Mouse (Mus musculus) liver, embryonic 14 days (tissue): Measurements from ENCODE around the gene Cyp4f16. TPM values are rescaled to one million over a fixed set of nuclear protein-coding genes. Genes with fewer than 3 reads are reported as not detected.

Experiments
- polyA plus RNA-seq: library from polyadenylated mRNA; depleted of rRNA; stranded (reverse); fragments of >200 nt; gene quantifications from 2 replicates; pipeline ENCODE4 v1.2.3, GENCODE M21; 2012; rRNA removed

Cyp4f16 gene
- 2.2 and 2.8 TPM in 2 replicates for polyA plus RNA-seq

GRCm38 (mm10) chr17:32536051-32536866 lies at the start of gene Cyp4f16:
TSS of gene Cyp4f16 (plus strand) at chr17:32536558.

DNA sequence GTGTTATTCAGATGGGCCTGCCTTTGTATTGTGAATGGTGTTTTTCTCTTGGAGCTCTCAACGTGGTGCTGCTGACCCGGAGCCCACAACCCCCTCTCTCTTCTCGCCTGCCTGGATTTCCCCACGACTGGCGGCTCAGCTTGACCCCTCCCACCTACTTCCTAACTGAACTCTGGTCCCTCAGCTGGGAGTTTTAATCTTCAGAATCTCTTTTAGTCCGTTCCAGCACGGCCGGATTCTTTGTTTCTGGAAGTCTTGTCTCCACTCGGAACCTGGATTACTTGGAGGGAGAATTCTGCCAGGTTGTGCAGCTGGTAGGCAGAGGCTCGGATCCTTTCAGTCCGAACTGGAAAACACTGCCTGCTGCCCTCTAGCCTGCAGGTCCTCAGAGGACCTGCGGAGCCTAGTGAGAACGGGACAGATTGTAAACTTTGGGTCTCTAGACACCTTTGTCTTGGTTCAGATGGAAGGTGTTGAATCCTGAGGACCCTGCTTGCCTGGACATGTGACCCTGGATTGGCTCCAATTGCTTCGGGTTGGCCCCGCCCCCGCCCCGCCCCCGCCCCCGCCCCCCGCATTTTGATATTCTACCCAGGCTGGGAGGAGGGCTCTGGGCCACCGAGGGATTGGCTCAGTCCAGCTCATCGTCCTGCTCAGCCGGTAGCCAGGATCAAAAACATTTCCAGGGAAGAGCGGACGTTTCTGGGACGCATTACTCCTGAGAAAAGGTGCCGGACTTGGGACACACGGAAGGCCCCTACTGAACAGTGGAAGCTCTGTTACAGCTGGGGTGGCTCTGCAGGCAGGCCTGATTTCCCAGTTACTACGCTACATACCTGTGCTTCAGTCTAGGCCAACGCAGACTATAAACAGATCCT lies 30.3 kb upstream of the Cyp4f16 start, which contains the start of gene Cyp4f17:
Gene Cyp4f17, plus strand, starts transcription at position 200 of the 878 bp plus-strand sequence.

Other genes with a start within 250 kb of the Cyp4f16 start
- gene Akap8, start 215.3 kb upstream of the Cyp4f16 start, polyA plus RNA-seq = 28.0 and 31.0 TPM in 2 replicates
- gene Akap8l, start 186.0 kb upstream of the Cyp4f16 start, polyA plus RNA-seq = 34.6 and 38.3 TPM in 2 replicates
- gene Wiz, start 147.1 kb upstream of the Cyp4f16 start, polyA plus RNA-seq = 7.7 and 9.7 TPM in 2 replicates
- gene Rasal3, start 133.0 kb upstream of the Cyp4f16 start, polyA plus RNA-seq = 1.6 and 2.1 TPM in 2 replicates
- gene Pglyrp2, start 112.4 kb upstream of the Cyp4f16 start, polyA plus RNA-seq = 4.1 and 4.9 TPM in 2 replicates
- 0.26 and 0.27 TPM in 2 replicates for gene Cyp4f39, start 83.8 kb upstream of the Cyp4f16 start, polyA plus RNA-seq
- 0.48 and 0.50 TPM in 2 replicates for gene Cyp4f17, start 30.5 kb upstream of the Cyp4f16 start, polyA plus RNA-seq
- gene Cyp4f37, start 84.8 kb downstream of the Cyp4f16 start, polyA plus RNA-seq = not detected in 2 replicates
- gene Cyp4f40, start 122.3 kb downstream of the Cyp4f16 start, polyA plus RNA-seq = not detected in 2 replicates
- 3.5 and 4.0 TPM in 2 replicates for gene Cyp4f15, start 149.1 kb downstream of the Cyp4f16 start, polyA plus RNA-seq